Mouse (Mus musculus) lung, embryonic 14.5 days (tissue): ENCODE measurements at regions not wholly inside any gene's neighbourhood (a gene's known extent, or its start where the extent isn't known, plus 50 kb on each side); places are given as distances from the start of the nearest gene placed in this dataset.
A peak's percentile ranks its signal among the peaks of the same experiment; 100 is the strongest.

Experiments used
- ATAC-seq: fragments of 200-750 bp; cut with Nextera tagmentation; 2 replicates; pipeline ENCODE4 v1.8.0; 2017; ENCODE audit warnings: mild to moderate bottlenecking, moderate TSS enrichment, moderate library complexity; ENCODE audit not compliant: insufficient read depth
- DNase-seq: peaks from one replicate; pipeline ENCODE4 v3.0.0-alpha.2; 2015
- H3K27ac ChIP-seq: fragments of 300-500 bp; sonication (generic); 2 replicates; pipeline ENCODE4 v1.5.1; 2014; ENCODE audit warnings: low read depth, mild to moderate bottlenecking, moderate library complexity
- H3K27me3 ChIP-seq: fragments of 300-500 bp; sonication (generic); 2 replicates; pipeline ENCODE4 v1.6.1; 2014; ENCODE audit warnings: low read length, control low read depth; ENCODE audit not compliant: insufficient read depth
- H3K36me3 ChIP-seq: fragments of 300-500 bp; sonication (generic); 2 replicates; pipeline ENCODE4 v1.6.1; 2014; ENCODE audit warnings: control low read depth; ENCODE audit not compliant: insufficient read depth
- H3K4me1 ChIP-seq: fragments of 300-500 bp; sonication (generic); 2 replicates; pipeline ENCODE4 v1.6.1; 2014; ENCODE audit warnings: antibody characterized with exemption, control low read depth; ENCODE audit not compliant: insufficient read depth
- H3K4me2 ChIP-seq: fragments of 300-500 bp; sonication (generic); 2 replicates; pipeline ENCODE4 v1.6.1; 2014; ENCODE audit warnings: mild to moderate bottlenecking
- H3K4me3 ChIP-seq: fragments of 300-500 bp; sonication (generic); 2 replicates; pipeline ENCODE4 v1.5.1; 2014; ENCODE audit warnings: low read depth, low read length
- H3K9ac ChIP-seq: fragments of 300-500 bp; sonication (generic); 2 replicates; pipeline ENCODE4 v1.6.1; 2014
- H3K9me3 ChIP-seq: fragments of 300-500 bp; sonication (generic); 2 replicates; pipeline ENCODE4 v1.6.1; 2016; ENCODE audit warnings: low read depth, low read length, control low read depth
- CTCF ChIP-seq: IDR thresholded peaks from 2 replicates; pipeline ENCODE4 v1.5.1; 2016; ENCODE audit warnings: antibody characterized with exemption, low read depth
- WGBS: fragments of 180-500 bp; shearing (Covaris S2); extraction: QIAGEN DNeasy Blood & Tissue Kit; methylation state at CpG from one replicate; pipeline ENCODE4 v1.1.7; 2014; 5-methylcytosine and 5-hydroxymethylcytosine counted together

DNA sequence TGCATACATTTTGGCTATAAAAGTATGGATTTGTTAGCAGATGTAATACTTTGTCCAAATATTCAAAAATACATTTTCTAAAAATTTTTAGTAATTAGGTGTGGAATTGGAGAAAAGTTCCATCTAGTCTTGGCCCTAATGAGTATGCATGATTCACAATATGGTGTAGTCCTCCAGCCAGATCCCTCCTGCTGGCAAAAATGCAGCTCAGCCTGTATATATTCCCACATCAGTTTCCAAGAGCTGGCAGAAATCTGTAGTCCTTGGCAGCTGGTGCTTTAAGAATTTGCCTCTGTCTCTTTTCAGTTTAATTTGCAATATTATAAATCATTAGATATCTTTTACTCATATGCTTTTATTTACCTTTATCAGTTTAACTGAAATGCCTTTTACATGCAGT, 1358.3 kb downstream of the Lrfn5 start:
- no peaks in the 10 kb centered on the region for H3K36me3 ChIP-seq
- DNase-seq (no peak), ATAC-seq (no peak)
- H3K9ac ChIP-seq, result no peak overlapping the region
- H3K4me2 ChIP-seq, result no peak overlapping the region
- H3K9me3 ChIP-seq, result no peaks in the 10 kb centered on the region
- no peak for TF ChIP-seq CTCF
- H3K4me1 ChIP-seq, result no peaks in the 10 kb centered on the region
- no peak overlapping the region for H3K4me3 ChIP-seq
- H3K27ac ChIP-seq, result no peak overlapping the region
- no peaks in the 10 kb centered on the region for H3K27me3 ChIP-seq

DNA sequence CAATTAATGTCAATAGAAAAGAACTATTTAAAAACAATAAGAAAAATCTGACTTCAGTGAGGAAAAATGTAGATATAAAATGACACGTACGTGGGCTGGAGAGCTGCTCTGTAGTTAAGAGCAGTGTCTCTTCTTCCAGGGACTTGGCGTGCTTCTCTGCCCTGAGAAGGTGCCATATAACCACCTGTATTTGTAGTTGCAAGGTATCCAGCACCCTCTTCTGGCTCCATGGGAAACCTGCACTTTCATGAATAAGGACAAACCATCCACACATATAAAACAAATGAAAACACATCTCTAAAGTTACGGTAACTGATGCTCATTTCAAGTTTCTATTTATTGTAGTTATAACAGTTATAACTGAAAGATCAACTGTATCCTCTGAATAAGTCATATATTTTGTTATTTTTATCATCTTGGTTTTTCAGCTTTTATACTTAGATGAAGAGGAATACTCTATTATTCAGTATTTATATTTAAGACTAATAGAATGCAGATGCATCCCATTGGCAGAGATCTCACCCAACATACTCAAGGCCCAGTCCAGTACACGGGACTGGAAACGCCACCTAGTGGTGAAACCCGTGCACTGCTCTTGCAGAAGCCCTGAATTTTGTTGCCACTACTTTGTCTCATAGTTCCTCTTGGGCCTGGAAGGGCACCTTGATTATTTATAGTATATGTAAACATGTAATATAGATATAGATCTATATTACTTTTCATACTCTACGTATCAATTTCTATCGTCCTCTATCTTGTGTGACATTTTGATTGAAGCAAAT, 1370.1 kb downstream of the Lrfn5 start:
- ATAC-seq (no peak), DNase-seq (no peak)
- H3K36me3 ChIP-seq, result no peaks in the 10 kb centered on the region
- H3K27ac ChIP-seq, result no peak overlapping the region
- no peaks in the 10 kb centered on the region for H3K4me1 ChIP-seq
- H3K9ac ChIP-seq, result no peak overlapping the region
- no peaks in the 10 kb centered on the region for H3K9me3 ChIP-seq
- WGBS, result 73% methylated on average over 9 of the region's 9 CpGs
- no peak overlapping the region for H3K4me3 ChIP-seq
- peak; percentile 16; the same call in 1 of the 2 replicates for TF ChIP-seq CTCF
- H3K27me3 ChIP-seq, result no peaks in the 10 kb centered on the region
- no peak overlapping the region for H3K4me2 ChIP-seq
